Mouse (Mus musculus) v-Abl transformed pro-B cells (cell line): ENCODE measurements around the gene Sema3f.

Source experiments
- in situ Hi-C, 2 experiments: fragments of 400-800 bp; cut with MboI; formaldehyde crosslinking; loops; one replicate each; pipeline ENCODE4 v1.15.1; 2025; ENCODE audit not compliant: unreplicated experiment in 2 of 2

Sema3f gene

GRCm38 (mm10) chr9:107709697-107710483, at the start of gene Sema3f:
Gene Sema3f, minus strand, starts transcription at chr9:107710475.
- in situ Hi-C loops, result no loop called here

DNA sequence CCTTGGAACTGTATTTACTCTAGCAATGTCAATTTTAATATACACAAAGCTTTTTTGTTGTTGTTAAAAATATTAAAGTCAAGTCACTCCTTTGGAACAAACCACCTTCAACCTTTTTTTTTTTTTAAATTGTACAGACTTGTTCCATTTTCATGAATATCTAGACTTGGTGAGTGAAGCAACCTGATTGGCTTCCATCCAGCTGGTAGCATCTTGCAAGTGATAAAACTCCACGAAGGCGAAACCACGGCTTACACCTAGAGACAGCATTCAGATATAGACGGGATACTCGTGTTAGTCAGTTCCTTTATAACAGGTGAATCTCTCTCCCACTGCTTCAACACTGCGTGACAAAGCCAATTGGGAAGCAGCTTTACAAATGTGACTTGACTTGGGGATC, 49.3 kb upstream of the Sema3f start:
- in situ Hi-C loops, result loop anchor here (25.0 kb wide), 3 partner anchors 303 to 778 kb away; partner anchors contain the start of gene Amigo3 (in 1 of the 2)

- in situ Hi-C loops, result loop anchor here (25.0 kb wide), 3 partner anchors 312 to 787 kb away; partner anchors contain the start of gene Amigo3 (in 1 of the 2)
Observed at GRCm38 (mm10) chr9:107750378-107750777, 40.1 kb upstream of the Sema3f start.

- in situ Hi-C loops, result no loop called here
Observed at GRCm38 (mm10) chr9:107748063-107748462, 37.8 kb upstream of the Sema3f start.

- in situ Hi-C loops, result no loop called here
Observed at GRCm38 (mm10) chr9:107747310-107747709, 37.0 kb upstream of the Sema3f start.

GRCm38 (mm10) chr9:107746679-107747078, 36.4 kb upstream of the Sema3f start:
- in situ Hi-C loops, result no loop called here

- in situ Hi-C loops, result no loop called here
Observed at GRCm38 (mm10) chr9:107744061-107744460, 33.8 kb upstream of the Sema3f start.

DNA sequence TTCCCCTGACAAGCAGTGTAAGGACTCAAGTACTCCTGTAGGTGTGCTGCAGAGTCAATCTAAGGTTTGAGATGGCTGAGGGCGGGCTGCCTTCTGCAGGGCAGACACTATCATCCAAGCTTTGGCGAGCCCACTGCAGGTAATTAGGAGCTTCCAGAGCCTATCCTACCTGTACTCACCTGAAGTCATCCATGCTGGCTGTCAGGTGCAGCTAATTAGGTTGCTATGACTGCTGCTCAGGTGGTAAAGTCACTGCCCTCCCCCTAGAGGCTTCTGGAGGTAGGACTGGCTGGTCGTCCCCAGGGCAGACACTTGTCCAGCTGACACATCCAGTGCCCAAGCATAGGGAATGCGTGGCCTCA, 28.5 kb upstream of the Sema3f start:
- in situ Hi-C loops, result loop anchor here (5.0 kb wide), 5 partner anchors 52 to 142 kb away; partner anchors contain the start of gene Sema3b (in 1 of the 2)

DNA sequence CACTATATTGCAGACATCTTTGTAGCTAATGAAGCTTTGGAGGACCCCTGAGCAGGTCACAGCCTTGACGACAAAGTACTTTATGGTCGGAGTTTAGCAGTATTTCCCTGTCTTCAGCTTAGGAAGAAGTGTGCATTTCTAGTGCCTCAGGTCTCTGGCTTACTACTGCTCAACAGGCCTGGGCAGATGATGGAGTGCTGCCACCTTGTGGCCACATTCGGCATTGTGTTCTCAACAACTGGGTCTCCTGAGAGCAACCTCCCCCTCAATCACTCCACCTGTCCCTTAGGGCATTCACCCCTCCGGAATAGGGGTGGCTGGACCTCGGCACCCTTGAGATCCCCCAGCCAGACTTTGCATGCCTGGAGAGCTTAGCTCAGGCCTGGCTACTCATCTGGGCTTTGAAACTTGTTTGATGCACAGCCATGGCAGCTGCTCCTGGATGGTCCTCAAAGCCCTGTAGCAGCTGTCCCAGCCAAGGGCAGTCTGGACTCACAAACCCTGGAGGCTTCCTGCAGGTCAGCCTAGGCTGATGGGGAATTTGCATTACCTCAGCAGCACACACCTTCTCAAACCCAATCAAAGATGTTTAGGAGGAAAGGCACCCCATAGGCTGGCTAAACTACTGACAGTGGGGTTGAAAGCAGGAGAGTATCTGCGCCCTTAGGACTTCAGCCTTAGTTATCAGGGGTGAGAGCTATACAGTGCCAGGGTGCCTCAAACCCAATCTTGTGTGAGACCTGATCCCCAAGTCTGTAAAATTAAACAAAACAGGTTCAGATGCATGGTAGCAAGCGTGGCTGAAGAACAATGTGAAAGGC, 28.0 kb upstream of the Sema3f start:
- in situ Hi-C loops, result loop anchor here (5.0 kb wide), 5 partner anchors 51 to 141 kb away; partner anchors contain the start of gene Sema3b (in 1 of the 2)

DNA sequence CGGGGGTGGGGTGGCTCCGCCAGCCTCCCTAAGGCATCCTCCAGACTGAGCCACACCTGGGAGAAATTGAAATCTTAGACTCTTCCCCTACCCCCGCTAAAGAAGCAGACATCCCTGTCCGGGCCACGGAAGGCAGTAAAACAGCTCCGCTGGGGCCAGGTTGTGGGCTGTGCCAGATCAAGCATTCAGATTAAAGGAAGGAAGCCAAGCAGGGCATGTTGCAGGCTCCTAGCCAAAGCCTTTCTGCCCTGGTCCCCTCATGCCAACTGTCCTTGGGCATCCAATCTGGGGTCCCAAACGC, 25.9 kb upstream of the Sema3f start:
- in situ Hi-C loops, result loop anchor here (5.0 kb wide), 5 partner anchors 49 to 139 kb away; partner anchors contain the start of gene Sema3b (in 1 of the 2)

GRCm38 (mm10) chr9:107735356-107736184, 25.3 kb upstream of the Sema3f start:
- in situ Hi-C loops, result loop anchor here (5.0 kb wide), 5 partner anchors 48 to 138 kb away; partner anchors contain the start of gene Sema3b (in 1 of the 2)

DNA sequence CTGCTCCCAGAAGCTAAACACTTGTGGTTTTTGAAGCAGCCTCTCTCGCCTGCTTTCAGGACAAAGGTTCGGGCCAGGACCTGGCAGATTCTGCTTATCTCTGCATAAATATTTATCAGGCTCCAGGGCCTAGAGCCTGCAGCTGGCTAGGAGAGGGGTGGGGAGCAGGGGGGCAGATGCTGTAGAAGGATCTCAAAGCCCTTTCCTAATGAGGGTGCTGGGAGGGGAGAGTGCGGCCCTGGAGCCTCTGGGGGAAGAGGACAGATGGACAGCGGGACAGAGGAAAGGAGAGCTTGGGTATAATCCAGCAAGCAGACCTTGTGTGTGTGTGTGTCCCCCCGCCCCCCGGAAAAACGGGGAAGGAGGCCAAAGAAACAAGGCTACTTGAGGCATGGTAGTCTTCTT, 24.3 kb upstream of the Sema3f start:
- in situ Hi-C loops, result no loop called here

GRCm38 (mm10) chr9:107729709-107730108, 19.4 kb upstream of the Sema3f start:
- in situ Hi-C loops, result no loop called here

GRCm38 (mm10) chr9:107728919-107729670, 18.8 kb upstream of the Sema3f start:
- in situ Hi-C loops, result no loop called here

DNA sequence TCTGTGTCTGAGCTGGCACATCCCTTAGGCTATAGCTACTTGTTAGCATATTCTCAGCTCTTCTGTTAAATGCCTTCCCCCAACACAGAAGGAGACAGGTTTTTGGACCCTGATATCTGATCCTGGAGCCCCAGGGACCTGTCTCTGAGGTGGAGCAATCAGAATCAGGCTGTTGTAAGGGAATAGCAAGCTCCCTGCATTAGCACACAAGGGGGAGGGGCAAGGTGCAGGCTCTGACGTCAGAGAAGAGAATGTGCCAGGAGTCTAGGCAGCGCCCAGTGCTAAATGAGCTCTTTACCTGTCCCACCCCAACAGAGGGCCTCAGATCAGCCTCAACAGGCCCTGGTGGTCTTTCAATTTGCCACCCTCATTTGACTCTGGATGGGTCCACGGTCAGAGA, 16.8 kb upstream of the Sema3f start:
- in situ Hi-C loops, result no loop called here

GRCm38 (mm10) chr9:107724796-107725195, 14.5 kb upstream of the Sema3f start:
- in situ Hi-C loops, result no loop called here

DNA sequence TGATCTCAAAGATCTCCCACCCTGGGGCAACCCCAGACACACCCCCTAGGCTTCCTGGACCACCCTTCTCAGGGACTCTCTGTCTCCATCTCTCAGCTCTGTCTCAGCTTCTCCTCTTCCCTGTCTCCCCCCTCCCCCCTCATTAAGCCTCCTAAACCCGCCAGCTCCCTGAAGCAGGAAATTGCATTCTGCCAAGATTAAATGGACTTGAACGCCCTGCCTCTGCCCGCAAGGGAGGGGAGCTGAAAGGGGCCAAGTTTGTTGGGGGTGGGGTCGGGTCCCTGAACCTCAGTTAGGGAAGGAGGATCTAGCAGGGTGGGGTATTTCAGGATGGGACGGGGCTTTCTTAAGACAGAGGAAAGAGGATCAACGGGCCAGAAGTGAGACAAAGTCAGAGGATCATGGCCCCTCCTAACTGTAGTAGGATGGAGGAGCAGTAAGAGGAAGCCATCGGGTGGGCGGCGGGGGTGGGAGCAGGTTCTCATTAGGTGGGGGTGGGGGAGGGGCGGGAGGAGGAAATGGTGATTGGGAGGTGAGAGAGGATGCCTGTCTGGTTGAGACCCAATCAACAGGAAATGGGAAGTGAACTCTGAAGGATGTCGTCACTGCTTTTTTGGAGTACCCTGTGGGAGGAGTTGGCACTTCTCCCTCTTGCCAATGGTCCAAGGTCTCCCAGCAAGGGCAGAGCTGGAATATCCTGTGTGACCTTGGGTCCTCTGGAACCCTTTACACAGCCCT, 13.7 kb upstream of the Sema3f start:
- in situ Hi-C loops, result no loop called here

DNA sequence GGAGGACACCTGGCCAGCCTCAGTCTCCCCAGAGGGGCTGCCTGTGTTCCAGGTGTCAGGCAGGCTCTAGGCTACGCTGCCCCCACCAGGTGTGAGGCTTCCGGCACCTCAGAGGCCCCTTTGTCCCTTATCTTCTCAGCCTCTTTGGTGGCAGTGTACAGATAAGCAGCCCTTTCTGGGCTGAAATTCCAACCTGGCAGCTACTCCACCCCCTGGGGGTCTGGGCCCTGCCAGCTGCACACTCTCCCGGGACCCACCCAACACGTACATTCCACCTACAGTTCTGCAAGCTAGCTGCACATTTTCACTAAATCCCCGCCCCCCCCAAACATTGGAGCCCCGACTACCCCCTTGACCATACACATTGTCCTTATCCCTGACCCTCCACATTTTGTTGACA, 13.0 kb upstream of the Sema3f start:
- in situ Hi-C loops, result no loop called here
